Comparison of ENCODE assay signal across 1 mouse cellular context in the genomic region with DNA sequence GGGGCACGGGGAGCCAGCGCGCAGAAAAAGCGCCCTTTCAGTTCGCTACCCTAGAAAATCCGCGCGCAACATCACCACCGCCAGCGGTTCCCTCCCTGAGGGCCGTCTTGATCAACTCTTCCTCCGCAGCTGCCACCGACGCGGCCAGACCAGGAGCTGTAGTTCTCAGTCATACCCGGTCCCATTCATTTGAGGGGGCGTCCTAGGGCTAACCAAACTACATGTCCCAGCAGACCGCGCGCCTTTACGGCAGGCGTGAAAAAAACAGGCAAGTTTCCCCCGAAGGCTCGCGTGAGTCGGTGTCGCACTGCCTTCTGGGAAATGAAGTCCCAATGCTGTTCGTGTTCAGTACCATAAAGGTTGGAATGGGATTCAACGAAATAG.
TF ChIP-seq lines count a peak whose summit lies in the region.

Gene Slc35b4, minus strand, starts transcription at position 248 of the 384 bp plus-strand sequence.

TF ChIP-seq in CH12.LX, 34 proteins besides CTCF, POLR2A, EP300 and RAD21 (continued from another document):
- TF ChIP-seq GABPA (IDR thresholded peaks at IDR 0.05; ENCODE audit: insufficient replicate concordance, low read depth, low read length), result peak; percentile 95; the same call in 1 of the 2 replicates
- no peak for TF ChIP-seq USF2 (conservative IDR thresholded peaks at IDR 0.05; ENCODE audit: low read depth, low read length)
- peak; percentile 100 for TF ChIP-seq ZNF384 (IDR thresholded peaks at IDR 0.05; ENCODE audit: low read depth, low read length)
- TF ChIP-seq UBTF (IDR thresholded peaks at IDR 0.05; ENCODE audit: low read depth, low read length), result peak; percentile 45; the same call in 1 of the 2 replicates
- peak; percentile 100 for TF ChIP-seq HCFC1 (IDR thresholded peaks at IDR 0.05; ENCODE audit: low read depth, low read length)
- peak; percentile 100 for TF ChIP-seq KAT2A (IDR thresholded peaks at IDR 0.05; ENCODE audit: insufficient replicate concordance, low read length)
- no peak for TF ChIP-seq E2F4 (IDR thresholded peaks at IDR 0.05; ENCODE audit: insufficient replicate concordance, low read depth, low read length)
- TF ChIP-seq NELFE (IDR thresholded peaks at IDR 0.05; ENCODE audit: low read depth, low read length), result peak; percentile 66
- TF ChIP-seq POLR2AphosphoS2 (IDR thresholded peaks at IDR 0.05; ENCODE audit: low read depth, low read length), result peak; percentile 85; the same call in 1 of the 2 replicates
- no peak for TF ChIP-seq ETS1 (conservative IDR thresholded peaks at IDR 0.05; ENCODE audit: low read depth, low read length)
- TF ChIP-seq TCF12 (IDR thresholded peaks at IDR 0.05; ENCODE audit: low read depth, low read length), result peak; percentile 76; the same call in 1 of the 2 replicates
- peak; percentile 71; the same call in 1 of the 2 replicates for TF ChIP-seq TBP (conservative IDR thresholded peaks at IDR 0.05; ENCODE audit: low read depth, low read length)
- peak; percentile 50; the same call in 1 of the 2 replicates for TF ChIP-seq MEF2A (IDR thresholded peaks at IDR 0.05; ENCODE audit: borderline replicate concordance, low read depth, low read length)
- no peak for TF ChIP-seq USF1 (IDR thresholded peaks at IDR 0.05; ENCODE audit: low read depth, low read length)
- peak; percentile 72 for TF ChIP-seq ZMIZ1 (IDR thresholded peaks at IDR 0.05; ENCODE audit: low read depth, low read length)
- TF ChIP-seq PAX5 (IDR thresholded peaks at IDR 0.05; ENCODE audit: low read length), result no peak
